Mouse (Mus musculus) right cerebral cortex, postnatal 14 days (tissue): Measurements from ENCODE around the gene Dlk1.
A peak's percentile ranks its signal among the peaks of the same experiment; 100 is the strongest.

Experiments
- DNase-seq: peaks from one replicate; pipeline ENCODE4 v3.0.0; 2022

The Dlk1 gene

GRCm38 (mm10) chr12:109452592-109452991, at the start of gene Dlk1:
TSS of gene Dlk1 (plus strand) at chr12:109452823.
- DNase-seq: no peak

- no peak for DNase-seq
Observed at GRCm38 (mm10) chr12:109402943-109403342, 49.7 kb upstream of the Dlk1 start.

DNA sequence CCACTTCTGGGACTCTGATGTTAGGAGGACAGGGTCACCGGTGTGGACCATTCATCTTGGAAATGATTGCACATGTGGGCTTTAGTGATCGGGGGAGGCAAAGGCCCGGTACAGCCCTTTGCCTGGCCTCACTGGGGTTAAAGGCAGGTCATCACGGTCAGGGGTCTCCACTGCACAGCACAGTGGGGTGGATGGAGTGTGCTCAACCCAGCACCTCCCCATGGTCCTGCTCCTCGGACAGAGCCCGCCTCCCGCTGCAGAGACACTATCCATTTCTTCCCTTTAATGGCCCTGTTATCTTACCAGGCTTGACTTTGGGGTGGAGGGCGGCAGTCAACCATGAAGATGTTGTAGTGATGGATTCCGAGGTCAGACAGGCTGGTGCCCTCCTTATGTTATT, 48.9 kb upstream of the Dlk1 start:
- DNase-seq: no peak

DNA sequence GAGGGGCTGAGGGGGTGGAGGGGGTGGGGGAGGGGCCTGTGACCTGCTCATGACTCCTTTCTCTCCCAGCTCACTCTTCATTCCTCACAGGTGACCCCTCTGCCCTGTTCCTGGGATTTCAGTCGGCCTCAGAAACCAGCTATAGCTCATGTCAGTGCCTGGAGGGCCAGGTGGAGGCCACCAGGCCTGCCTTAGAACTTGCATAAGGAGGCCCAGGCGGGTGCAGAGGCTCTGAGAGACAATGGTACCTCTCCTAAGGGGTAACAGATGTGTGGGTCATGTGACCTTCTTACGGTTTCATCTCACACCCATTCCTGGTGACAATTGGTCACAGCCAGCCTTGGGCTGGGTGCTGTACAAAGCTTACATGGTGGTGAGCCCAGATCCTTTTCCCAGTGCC, 46.6 kb upstream of the Dlk1 start:
- no peak for DNase-seq

DNA sequence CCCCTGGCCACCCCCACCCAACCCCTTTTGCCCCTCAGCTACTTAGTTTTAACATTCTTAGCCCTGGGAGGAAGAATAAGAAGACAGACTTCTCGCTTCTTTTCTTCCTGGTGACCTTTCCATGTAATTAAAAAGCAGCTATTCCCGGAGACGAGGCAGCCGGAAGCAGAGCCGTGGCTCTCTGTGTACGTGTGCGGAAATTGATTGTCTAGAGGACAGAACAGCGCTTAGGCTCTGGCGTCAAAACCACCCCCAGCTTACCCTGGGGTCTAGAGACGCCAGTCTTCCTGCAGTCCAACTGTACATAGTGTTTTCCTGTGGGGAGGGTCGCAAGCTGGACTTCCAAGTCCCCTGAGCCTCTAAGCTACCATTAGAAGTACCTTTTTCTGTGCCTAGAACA, 41.9 kb upstream of the Dlk1 start:
- DNase-seq: no peak

DNA sequence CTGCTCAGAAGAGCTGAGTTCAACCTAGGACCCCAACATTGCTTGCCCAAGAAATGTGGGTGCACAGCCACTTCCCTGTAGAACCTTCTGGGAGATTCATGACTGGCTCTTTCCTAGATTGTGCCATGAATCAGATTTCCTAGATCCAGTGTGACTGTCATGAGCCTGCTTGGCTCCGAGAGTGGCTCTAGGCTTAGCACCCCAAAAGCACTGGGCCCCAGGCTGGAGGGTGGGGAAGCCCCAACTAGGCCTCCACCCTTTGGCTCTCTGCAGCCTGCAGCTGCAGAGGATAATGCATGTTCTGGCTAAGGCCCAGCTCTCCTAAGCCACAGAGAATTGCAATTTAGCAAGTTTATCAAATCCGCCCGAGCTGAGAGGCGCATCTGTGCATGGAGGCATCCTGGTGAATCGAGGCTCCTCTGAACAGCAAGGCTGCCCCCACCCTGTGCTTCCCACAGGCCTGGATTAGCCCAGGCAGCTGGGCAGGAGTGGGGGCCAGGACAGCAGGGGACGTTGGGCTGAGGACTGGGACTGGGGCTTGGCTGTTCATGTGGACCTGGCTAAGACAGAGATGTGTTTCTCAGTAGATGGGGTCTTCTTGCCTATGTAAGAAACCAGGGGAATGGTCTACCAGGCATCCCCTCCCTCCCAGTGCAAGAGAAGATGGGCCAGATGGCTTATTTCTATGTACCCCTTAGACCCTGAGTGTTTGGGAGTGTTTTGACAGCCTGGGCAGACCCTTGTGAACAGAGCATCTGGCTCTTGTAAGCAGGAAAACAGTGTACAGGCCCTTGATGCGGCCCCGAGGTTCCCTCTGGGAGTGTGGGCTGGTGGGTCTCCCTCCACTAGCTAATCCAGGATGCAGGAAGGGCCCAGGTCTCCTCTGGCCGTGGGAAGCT, 41.2 kb upstream of the Dlk1 start:
- no peak for DNase-seq

DNA sequence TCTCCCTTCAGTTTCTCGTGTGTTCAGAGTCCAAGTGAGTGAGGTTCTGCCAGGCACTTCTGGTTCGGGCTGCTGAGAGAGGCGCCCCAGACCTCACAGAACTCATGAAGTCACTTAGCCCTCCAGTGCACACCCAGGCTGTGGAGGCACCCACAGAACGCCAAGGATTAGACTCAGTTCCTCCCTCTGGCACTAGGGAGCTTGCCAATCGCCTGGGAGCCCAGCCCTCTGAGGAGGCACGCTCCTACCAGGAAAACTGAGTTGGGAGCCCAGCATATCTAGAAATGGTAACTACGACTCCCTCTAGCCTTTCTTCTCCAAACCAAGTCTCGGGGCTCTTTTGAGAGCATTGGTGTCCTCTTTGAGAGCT, 40.6 kb upstream of the Dlk1 start:
- no peak for DNase-seq

DNA sequence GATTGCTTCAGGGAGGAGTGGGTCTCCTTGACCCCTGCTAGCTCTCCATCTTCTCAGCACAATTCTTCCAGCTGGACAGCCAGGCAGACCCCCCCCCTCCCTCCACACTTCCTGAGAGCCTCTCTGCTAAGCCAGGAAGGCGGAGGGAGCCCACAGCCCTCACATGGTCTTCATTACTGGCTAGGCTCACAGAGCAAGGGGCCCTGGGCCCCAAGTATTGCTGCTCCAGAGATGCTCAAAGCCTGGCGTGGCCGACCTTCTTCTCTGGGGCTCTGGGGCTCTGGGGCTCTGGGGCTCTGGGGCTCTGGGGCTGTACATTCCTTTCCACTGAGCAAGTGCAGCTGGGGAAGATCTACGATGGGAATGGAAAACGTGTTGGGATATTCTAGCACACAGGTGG, 39.9 kb upstream of the Dlk1 start:
- no peak for DNase-seq

DNA sequence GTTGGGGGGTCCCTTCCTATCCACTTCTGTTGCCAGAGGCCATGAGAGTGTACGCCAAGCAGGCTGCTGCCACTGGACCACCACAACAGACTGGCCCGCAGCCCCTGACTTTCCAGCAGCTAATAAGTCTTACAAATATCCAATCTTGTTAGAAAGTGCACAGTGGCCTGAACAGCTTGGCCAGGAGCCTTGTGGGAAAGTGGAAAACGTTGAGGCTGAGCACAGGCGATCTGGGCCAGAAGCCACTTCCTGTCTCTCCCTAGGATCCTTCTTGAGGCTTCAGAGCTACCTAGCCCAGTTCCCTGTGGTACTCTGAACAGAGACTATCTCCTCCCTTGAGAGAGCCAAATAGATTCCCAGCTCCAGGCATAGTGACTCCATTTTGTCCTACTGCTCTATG, 39.3 kb upstream of the Dlk1 start:
- no peak for DNase-seq

DNA sequence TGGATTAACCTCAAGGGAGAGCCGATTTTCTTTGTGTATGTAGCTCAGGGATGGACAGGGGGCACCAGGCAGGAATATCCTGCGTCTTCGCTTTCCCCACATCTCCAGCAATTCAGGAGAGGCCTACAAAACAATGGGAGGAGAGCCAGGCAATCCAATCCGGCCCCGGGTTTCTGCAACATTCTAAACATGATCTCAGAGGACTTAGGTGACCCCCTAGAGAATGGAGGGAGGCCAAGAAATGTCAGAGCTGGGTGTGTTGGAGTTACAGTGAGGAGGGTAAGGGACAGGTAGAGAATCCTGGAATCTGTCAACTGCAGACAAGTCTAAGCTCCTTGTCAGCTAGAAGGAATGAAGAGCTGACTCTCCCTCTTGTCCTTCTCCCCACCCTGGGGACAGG, 35.9 kb upstream of the Dlk1 start:
- no peak for DNase-seq

DNA sequence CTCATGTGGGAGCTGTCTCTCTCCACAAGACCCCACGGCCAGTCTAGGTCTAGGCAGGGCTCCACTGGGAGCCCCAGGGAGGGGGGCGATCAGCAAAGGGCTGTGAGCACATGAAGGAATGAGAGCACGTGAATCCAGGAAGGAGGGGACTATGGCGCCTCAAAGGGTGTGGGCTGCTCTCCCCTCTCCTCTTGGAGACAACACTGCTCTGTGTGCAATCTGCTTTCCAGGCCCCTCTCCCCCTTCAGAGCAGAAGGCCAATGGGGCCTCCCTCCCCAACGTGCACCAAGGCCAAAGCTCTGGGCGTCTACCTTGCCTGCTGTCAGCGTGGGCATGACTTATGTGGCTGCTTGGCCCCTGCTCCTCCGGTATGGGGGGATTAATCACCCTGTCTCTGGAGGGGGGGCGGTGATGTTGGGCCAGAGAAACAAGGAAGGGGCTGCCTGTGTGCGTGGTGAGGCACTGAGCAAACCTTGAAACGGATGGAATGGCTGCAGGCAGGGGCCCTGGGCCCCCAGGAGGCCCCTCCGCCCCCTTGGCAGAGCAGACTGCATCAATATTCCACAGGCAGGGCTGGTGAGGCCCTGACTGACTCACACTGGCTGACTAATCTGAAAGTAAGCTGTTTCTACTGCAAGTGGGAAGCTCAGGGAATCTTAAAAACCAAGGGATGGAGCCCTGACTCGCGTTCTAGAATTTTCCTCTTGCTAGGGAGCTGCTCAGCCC, 35.0 kb upstream of the Dlk1 start:
- DNase-seq: no peak

DNA sequence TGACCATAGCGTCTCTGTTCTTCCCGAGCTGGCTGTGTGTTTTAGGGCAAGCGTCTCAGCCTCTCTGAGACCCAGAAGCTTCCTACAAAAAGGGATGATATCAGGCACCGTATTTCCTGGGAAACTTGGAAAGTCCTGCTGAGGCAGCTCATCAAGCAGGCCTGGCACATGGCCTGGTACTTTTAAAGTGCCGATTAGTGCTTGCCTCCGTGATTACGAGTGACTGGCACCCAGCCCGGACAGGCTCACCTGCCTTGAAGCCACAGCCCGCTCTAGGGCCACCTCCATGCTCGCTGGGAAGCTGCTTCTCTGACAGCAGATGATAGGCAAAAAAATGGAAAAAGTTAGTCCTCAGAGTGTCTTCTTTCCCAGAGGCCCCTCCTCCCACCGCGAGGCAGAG, 32.6 kb upstream of the Dlk1 start:
- DNase-seq: no peak

DNA sequence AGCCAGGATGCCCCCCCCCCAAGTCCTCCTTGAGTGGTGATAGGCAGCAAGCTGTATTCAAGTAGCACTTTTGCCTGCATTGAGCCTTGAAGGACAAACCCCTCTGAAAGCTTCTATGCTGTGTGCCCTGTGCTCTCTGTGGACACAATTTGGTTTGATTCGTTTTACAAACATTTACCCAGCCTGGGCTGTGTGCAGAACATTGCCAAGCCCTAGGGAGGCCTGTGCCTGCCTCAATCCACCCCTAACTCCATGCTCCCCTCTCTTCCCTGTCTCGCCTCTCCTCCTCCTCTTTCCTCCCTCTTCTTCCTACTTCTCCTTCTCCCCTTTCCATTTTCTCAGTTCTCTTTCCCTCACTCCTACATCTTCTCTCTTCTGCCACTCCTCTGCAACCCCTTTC, 29.5 kb upstream of the Dlk1 start:
- DNase-seq: no peak

- no peak for DNase-seq
Observed at GRCm38 (mm10) chr12:109423716-109424429, 28.8 kb upstream of the Dlk1 start.

DNA sequence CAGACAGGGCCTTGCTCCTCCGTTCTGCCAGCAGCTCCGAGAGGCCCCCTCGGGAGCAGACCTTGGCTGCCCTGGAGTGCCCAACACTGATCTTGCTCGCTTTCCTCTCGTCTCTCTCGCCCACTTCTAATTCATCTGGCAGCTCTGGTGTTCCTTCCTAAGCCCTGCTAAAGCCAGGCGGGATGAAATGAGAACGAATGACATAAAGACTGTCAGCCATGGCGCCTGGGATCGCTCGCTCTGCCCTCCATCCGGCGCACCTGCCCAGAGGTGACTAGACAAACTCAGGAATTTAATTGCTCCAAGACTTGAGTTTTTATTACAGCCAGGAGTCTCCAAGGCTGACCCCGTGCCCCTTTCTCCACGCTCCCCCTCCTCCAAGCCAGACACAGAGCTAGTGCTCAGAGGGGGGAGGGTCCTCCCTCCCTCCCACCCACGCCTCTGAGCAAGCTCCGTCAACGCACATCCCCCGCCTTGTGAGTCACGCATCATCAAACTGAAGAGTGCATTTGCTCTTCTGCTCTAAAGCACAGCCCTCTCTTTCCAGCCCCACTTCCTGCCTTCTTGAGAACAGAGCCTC, 27.8 kb upstream of the Dlk1 start:
- DNase-seq: no peak

GRCm38 (mm10) chr12:109425982-109426381, 26.6 kb upstream of the Dlk1 start:
- no peak for DNase-seq

GRCm38 (mm10) chr12:109432475-109433130, 20.0 kb upstream of the Dlk1 start:
- DNase-seq: no peak

DNA sequence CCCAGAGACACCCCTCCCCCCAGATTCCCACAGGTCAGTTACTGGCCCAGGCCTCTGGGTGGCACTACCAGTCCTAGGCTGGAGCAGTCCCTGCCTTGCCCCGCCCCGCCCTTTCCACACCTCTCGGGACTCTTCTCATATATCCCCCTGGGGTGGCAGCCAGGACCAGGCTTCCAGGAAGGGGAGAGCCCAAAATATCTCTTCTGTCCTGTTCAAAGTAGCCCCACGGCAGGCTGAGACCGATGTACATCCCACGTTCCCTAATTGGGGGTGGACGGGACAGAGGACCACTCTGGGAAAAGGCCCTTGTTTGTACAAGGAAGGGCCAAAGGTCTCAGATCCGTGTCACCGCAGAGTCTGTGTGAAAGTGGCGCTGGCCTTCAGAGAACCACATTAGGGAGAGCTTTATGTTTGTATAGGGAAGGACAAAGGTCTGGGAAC, 16.2 kb upstream of the Dlk1 start:
- peak; percentile 13 for DNase-seq

GRCm38 (mm10) chr12:109436852-109437251, 15.8 kb upstream of the Dlk1 start:
- DNase-seq: no peak

DNA sequence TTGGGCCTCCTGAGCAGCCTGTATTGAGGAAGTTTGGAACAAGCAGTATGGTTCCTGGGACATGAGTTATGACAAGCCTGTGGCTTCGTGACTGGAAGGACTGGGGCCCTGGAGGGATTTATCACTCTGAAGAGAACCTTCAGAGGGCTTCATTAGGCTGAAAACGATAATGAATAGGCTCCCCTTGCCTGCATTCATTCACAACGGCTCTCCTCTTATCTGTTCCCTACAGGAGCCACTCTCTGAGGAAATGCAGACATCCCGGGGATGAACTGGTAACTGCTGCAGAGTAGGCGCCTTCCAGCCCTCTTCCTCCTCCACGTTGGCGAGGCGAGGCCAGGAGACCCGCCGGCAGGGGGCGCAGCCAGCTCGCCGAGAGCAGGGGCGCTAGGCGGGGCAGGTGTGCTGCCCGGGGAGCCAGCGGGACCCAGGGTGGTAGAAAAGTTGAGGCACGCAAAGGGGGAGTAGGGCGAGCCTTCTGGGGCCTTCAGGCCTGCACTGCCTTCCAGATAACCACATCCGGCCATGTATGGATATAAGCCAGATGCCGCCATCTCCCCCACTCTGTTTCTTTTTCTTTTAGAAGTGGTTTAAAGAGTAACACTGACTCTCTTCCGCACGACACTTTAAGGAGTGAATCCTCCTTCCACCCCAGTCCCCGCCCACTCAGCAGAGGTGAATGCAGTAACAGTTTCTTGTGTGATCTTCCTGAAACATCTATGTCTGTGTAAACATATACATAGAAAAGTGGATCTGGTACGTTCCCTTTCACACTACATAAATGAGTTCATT, 14.9 kb upstream of the Dlk1 start:
- DNase-seq: peak; percentile 79

GRCm38 (mm10) chr12:109438383-109438782, 14.2 kb upstream of the Dlk1 start:
- DNase-seq: no peak

GRCm38 (mm10) chr12:109439974-109440373, 12.6 kb upstream of the Dlk1 start:
- DNase-seq: no peak
